Mouse (Mus musculus) hindbrain, embryonic 16.5 days (tissue): ENCODE results near the gene Ttc27. TPM values are rescaled to one million over a fixed set of nuclear protein-coding genes. Genes with fewer than 3 reads are reported as not detected.

Experiments
- ATAC-seq: fragments of 200-750 bp; cut with Nextera tagmentation; 2 replicates; pipeline ENCODE4 v1.8.0; 2017; ENCODE audit warnings: moderate TSS enrichment, moderate library complexity
- H3K27ac ChIP-seq: fragments of 300-500 bp; sonication (generic); 2 replicates; pipeline ENCODE4 v1.5.1; 2014; ENCODE audit warnings: low read depth, mild to moderate bottlenecking, control low read depth, low read length, moderate library complexity
- H3K27me3 ChIP-seq: fragments of 300-500 bp; sonication (generic); replicated peaks from 2 replicates; pipeline ENCODE4 v1.6.1; 2014; ENCODE audit warnings: low read length; ENCODE audit not compliant: control insufficient read depth, insufficient read depth
- H3K36me3 ChIP-seq: fragments of 300-500 bp; sonication (generic); 2 replicates; pipeline ENCODE4 v1.6.1; 2014; ENCODE audit warnings: mild to moderate bottlenecking, low read length, moderate library complexity, mixed read lengths; ENCODE audit not compliant: control insufficient read depth, insufficient read depth
- H3K4me1 ChIP-seq: fragments of 300-500 bp; sonication (generic); 2 replicates; pipeline ENCODE4 v1.6.1; 2014; ENCODE audit warnings: low read depth, low read length; ENCODE audit not compliant: control insufficient read depth, insufficient read depth
- H3K4me2 ChIP-seq: fragments of 300-500 bp; sonication (generic); 2 replicates; pipeline ENCODE4 v1.6.1; 2014; ENCODE audit warnings: mild to moderate bottlenecking, low read length, control low read depth, moderate library complexity
- H3K4me3 ChIP-seq: fragments of 300-500 bp; sonication (generic); 2 replicates; pipeline ENCODE4 v1.5.1; 2014; ENCODE audit warnings: mild to moderate bottlenecking, low read length, control low read depth, moderate library complexity
- H3K9ac ChIP-seq: fragments of 300-500 bp; sonication (generic); 2 replicates; pipeline ENCODE4 v1.6.1; 2014; ENCODE audit warnings: low read depth, mild to moderate bottlenecking, control low read depth, low read length, moderate library complexity
- H3K9me3 ChIP-seq: fragments of 300-500 bp; sonication (generic); 2 replicates; pipeline ENCODE4 v1.6.1; 2014; ENCODE audit warnings: mild to moderate bottlenecking, low read length, moderate library complexity; ENCODE audit not compliant: control insufficient read depth
- WGBS: fragments of 180-500 bp; shearing (Covaris S2); extraction: QIAGEN DNeasy Blood & Tissue Kit; methylation state at CpG from one replicate; pipeline ENCODE4 v1.1.7; 2014; 5-methylcytosine and 5-hydroxymethylcytosine counted together
- polyA plus RNA-seq: library from polyadenylated mRNA; unstranded; fragments of >200 nt; fragmentation: Nextera tagmentation; extraction: Ambion mirVana; gene quantifications from 2 replicates; pipeline ENCODE4 v1.2.1, GENCODE M21; 2015

The Ttc27 gene
- polyA plus RNA-seq, 1 experiment from 2014 or later = 17.3 TPM

- H3K27me3 ChIP-seq = no peaks in the 10 kb centered on the region
- H3K4me3 ChIP-seq = no peak overlapping the region
- no peak for ATAC-seq
Measured at GRCm38 (mm10) chr17:74780133-74780532, 62.6 kb downstream of the Ttc27 start.

DNA sequence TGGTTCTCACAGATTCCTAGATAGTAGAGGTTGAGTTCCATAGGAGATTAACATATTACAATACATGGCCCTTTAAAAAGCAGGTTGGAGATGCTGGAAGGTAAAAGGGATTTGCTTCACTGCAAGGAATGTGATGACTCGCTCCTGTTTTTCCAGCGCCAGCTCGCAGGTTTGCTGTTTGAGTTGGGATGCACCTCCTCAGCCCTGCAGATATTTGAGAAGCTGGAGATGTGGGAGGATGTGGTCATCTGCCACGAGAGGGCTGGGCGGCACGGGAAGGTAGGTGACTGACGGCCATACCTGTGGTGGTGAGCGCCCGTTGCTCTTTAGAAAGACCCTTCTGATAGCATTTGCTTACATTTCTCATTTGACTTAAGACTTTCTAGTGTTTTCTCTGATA, 63.1 kb downstream of the Ttc27 start:
- Histone ChIP-seq H3K9ac (no peak overlapping the region), H3K4me3 (no peak overlapping the region), H3K27me3 (no peaks in the 10 kb centered on the region), H3K27ac (no peak overlapping the region), H3K36me3 (no peaks in the 10 kb centered on the region), H3K9me3 (no peaks in the 10 kb centered on the region), H3K4me1 (no peaks in the 10 kb centered on the region), H3K4me2 (no peak overlapping the region)
- WGBS = 90% methylated on average over 9 of the region's 9 CpGs
- no peak for ATAC-seq

More at GRCm38 (mm10) chr17:74780133-74780532, 62.6 kb downstream of the Ttc27 start:
- Histone ChIP-seq H3K4me2 (no peak overlapping the region), H3K36me3 (no peaks in the 10 kb centered on the region), H3K27ac (no peak overlapping the region), H3K4me1 (no peaks in the 10 kb centered on the region), H3K9ac (no peak overlapping the region), H3K9me3 (no peaks in the 10 kb centered on the region)
- 87% methylated on average over 4 of the region's 4 CpGs for WGBS

- Histone ChIP-seq H3K36me3 (no peaks in the 10 kb centered on the region), H3K4me3 (no peak overlapping the region), H3K9me3 (no peaks in the 10 kb centered on the region), H3K27me3 (no peaks in the 10 kb centered on the region), H3K4me1 (no peaks in the 10 kb centered on the region), H3K4me2 (no peak overlapping the region), H3K9ac (no peak overlapping the region), H3K27ac (no peak overlapping the region)
- ATAC-seq = no peak
Measured at GRCm38 (mm10) chr17:74781911-74782310, 64.4 kb downstream of the Ttc27 start.

GRCm38 (mm10) chr17:74785586-74785985, 68.1 kb downstream of the Ttc27 start:
- WGBS = 92% methylated on average over 5 of the region's 5 CpGs
- H3K36me3 ChIP-seq = no peaks in the 10 kb centered on the region
- H3K27ac ChIP-seq = no peak overlapping the region
- H3K27me3 ChIP-seq = no peaks in the 10 kb centered on the region
- H3K9me3 ChIP-seq = no peaks in the 10 kb centered on the region
- no peaks in the 10 kb centered on the region for H3K4me1 ChIP-seq
- H3K9ac ChIP-seq = no peak overlapping the region
- ATAC-seq = no peak
- no peak overlapping the region for H3K4me3 ChIP-seq
- H3K4me2 ChIP-seq = no peak overlapping the region

DNA sequence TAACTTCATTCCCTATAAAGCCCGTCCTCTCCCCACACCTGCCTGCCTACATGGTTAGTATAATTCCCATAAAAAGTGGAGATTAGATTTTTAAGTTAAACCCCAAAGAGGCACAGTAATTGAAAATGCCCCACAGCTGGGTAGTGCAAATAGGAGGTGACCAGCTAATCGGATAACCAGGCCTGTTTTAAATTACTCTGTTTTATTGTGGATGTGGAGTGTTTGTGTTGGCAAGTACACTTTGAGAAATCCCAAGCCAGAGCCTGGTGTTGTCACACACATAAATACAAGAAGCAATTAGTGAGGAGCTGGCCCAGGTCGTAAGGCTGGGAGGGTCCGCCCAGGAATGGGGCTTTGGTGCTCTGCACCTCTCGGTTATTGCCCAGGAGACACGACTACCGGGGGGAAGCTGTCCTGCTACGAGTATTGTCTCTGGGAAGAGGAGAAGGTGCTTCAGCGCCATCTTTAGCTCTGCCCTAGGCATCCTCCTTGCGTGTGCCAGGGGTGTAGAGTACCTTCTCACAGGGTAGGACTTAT, 68.7 kb downstream of the Ttc27 start:
- no peaks in the 10 kb centered on the region for H3K36me3 ChIP-seq
- H3K9ac ChIP-seq = no peak overlapping the region
- no peak overlapping the region for H3K27ac ChIP-seq
- no peaks in the 10 kb centered on the region for H3K9me3 ChIP-seq
- H3K4me1 ChIP-seq = no peaks in the 10 kb centered on the region
- H3K4me3 ChIP-seq = no peak overlapping the region
- no peaks in the 10 kb centered on the region for H3K27me3 ChIP-seq
- 91% methylated on average over 10 of the region's 10 CpGs for WGBS
- H3K4me2 ChIP-seq = no peak overlapping the region
- ATAC-seq = no peak

DNA sequence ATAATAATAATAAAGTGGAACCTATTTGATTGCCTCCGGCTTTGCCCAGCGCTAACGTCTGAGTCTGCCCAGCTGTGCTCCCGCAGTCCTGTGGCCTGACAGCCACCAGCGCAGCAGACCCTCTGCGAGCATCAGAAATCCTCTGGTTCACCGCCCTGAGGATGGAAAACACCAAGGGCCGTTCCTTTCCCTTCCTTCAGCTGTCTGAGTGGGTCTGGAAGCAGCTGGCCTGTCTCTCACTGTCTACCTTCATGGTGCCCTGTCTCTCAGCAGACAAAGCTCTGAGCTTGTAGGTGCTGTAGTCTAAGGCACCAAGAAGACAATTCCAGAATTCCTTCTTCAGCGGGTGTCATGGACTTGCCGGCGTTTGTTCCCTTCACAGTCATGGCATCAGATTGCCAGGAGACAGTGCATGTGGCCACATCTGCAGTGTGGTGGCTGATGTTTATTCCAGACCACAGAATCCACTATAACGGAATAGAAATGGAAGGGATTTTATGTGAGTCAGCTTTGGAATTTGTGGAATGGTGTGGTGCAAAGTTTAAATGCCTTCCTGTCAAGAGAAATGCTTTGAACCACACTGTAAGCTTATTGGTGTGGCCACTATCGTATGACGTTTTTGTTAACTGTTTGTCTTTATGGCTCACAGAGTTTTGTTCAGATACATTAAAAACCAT, 78.6 kb downstream of the Ttc27 start:
- no peaks in the 10 kb centered on the region for H3K27me3 ChIP-seq
- no peaks in the 10 kb centered on the region for H3K4me1 ChIP-seq
- ATAC-seq = no peak
- no peak overlapping the region for H3K4me2 ChIP-seq
- H3K4me3 ChIP-seq = no peak overlapping the region
- no peaks in the 10 kb centered on the region for H3K9me3 ChIP-seq
- H3K27ac ChIP-seq = no peak overlapping the region
- WGBS = 89% methylated on average over 14 of the region's 14 CpGs
- no peaks in the 10 kb centered on the region for H3K36me3 ChIP-seq
- no peak overlapping the region for H3K9ac ChIP-seq

DNA sequence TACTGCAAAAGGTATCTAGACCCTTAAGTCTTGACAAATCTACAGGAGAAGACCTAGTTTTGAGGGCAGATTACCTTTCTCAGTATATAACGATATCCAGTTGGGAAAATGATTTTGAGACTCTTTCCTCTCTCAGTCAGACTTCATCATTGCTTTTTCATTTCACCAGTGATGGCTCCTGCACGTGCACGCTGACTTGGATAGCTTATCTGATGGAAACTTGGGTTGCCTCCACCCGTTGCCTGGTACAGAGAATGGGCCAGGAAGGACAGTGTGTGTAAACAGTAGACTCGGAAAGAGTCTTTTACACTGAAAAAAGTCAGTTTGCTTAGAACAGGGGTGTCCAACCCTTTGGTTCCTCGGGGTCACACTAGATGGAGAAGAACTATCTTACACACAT, 82.3 kb downstream of the Ttc27 start:
- H3K4me2 ChIP-seq = no peak overlapping the region
- no peaks in the 10 kb centered on the region for H3K9me3 ChIP-seq
- H3K9ac ChIP-seq = no peak overlapping the region
- no peak for ATAC-seq
- 92% methylated on average over 6 of the region's 6 CpGs for WGBS
- no peak overlapping the region for H3K4me3 ChIP-seq
- no peaks in the 10 kb centered on the region for H3K27me3 ChIP-seq
- no peaks in the 10 kb centered on the region; the same call in 1 of the 2 replicates for H3K4me1 ChIP-seq
- no peaks in the 10 kb centered on the region for H3K36me3 ChIP-seq
- no peak overlapping the region for H3K27ac ChIP-seq

DNA sequence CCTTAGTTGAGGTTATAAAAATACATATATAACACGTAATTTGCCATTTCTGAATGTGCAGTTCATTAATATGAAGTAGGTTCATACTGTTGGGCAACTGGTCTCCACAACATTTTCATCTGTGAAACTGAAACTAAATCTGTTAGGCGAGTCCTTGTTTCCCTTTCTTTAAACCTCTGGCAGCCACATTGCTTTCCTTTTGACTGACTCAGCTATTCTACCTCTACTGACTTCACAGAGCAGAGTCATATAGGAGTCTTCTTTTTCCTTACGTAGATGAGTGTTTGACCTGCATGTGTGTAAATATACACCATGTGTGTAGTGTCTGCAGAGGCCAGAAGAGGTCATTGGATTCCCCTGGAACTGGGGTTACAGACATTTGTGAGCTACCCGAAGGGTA, 85.2 kb downstream of the Ttc27 start:
- Histone ChIP-seq H3K9me3 (no peaks in the 10 kb centered on the region), H3K36me3 (no peaks in the 10 kb centered on the region), H3K9ac (no peak overlapping the region), H3K27me3 (no peaks in the 10 kb centered on the region), H3K4me3 (no peak overlapping the region), H3K4me1 (no peaks in the 10 kb centered on the region; the same call in 1 of the 2 replicates), H3K4me2 (no peak overlapping the region), H3K27ac (no peak overlapping the region)
- 89% methylated on average over 4 of the region's 4 CpGs for WGBS
- ATAC-seq = no peak

DNA sequence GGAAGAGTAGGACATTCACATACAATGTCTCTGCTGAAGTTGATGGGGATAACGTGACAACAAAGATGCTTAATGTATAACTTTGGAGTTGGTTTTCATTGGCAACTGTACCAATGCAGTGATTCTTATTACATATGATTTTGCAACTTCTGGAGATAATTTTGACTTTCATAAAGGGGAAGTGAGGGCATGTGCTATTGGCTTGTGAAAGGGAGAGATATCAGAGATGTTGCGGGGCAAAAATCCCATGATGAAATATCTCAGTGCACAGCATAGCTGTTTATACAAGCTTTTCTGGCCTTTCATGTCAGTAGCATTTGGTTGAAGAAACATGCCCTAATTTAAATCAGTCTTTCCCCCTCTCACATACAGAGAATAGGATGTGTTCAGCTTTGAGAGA, 86.3 kb downstream of the Ttc27 start:
- ATAC-seq = no peak
- WGBS = 96% methylated on average over 2 of the region's 2 CpGs

More for the DNA sequence above, 86.3 kb downstream of the Ttc27 start:
- Histone ChIP-seq H3K27me3 (no peaks in the 10 kb centered on the region), H3K4me1 (no peaks in the 10 kb centered on the region; the same call in 1 of the 2 replicates), H3K4me3 (no peak overlapping the region), H3K4me2 (no peak overlapping the region), H3K27ac (no peak overlapping the region), H3K36me3 (no peaks in the 10 kb centered on the region), H3K9ac (no peak overlapping the region), H3K9me3 (no peaks in the 10 kb centered on the region)
